Mouse (Mus musculus): ENCODE data around the gene Adck1.

Gene Adck1

DNA sequence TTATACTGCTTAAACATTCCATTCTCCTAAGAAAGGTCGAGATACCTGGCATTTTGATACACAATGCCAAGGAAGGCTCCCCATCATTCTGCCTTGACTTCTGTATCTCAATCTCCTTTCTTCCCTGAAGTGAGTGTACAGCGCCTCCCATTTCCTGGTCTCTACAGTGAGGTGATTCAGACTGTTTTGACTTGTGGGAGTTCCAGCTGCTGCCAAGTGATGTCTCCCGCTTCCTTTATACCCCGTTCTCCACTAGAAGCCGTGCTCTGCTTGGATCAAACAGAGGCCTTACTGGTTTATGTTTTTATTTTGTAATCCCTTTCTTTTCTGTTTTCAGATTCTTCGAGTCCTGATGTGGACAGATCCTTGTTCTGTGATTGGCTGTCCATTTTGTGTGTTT is 116.3 kb downstream of the Adck1 start:
- DNase-seq, result no peak

DNA sequence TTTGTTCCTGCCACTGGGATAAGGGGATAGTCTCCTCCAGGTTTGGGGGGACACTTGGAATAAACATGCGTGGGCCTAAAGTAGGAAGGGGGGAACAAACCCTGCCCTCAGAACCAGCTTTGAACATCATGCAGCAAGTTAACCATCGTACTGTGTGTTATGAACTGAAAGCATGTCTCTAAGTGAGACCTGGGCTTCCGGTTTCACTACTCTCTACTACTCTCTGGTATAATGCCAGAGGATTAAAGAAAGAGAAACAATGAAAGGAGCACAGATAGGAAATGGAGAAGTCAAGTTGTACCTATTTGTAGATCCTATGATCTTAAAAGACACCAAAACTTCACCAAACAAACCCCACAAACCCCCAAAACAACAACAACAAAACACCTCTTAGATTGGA is 121.3 kb downstream of the Adck1 start:
- DNase-seq, result no peak

DNA sequence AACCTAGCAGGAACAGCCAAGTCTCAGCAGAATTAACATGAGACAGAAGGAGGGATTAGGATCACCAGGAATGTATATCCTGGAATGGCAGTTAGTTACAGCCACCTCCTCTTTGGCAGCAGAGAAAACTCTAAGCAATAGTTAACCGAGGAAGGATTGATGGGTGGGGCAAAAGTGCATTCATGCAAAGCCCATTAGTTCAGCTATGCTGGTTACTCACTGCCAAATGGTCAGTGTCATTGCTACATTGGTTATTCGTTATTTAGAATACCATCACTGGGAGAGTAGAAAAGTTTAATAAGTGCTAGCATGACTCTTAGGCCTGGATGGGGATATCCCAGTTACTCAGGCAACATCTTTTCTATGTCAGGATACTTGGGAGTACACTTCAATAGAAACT is 130.5 kb downstream of the Adck1 start:
- no peak for DNase-seq

Data from retina, postnatal 1 day (tissue).